Mouse (Mus musculus) telencephalon, adult 2 months (tissue): ENCODE data around the gene Csrp2.

ENCODE experiments used
- DNase-seq: peaks from one replicate; pipeline ENCODE4 v3.0.0-alpha.2; 2011; ENCODE audit warnings: low read depth, low spot score

Csrp2 gene

DNA sequence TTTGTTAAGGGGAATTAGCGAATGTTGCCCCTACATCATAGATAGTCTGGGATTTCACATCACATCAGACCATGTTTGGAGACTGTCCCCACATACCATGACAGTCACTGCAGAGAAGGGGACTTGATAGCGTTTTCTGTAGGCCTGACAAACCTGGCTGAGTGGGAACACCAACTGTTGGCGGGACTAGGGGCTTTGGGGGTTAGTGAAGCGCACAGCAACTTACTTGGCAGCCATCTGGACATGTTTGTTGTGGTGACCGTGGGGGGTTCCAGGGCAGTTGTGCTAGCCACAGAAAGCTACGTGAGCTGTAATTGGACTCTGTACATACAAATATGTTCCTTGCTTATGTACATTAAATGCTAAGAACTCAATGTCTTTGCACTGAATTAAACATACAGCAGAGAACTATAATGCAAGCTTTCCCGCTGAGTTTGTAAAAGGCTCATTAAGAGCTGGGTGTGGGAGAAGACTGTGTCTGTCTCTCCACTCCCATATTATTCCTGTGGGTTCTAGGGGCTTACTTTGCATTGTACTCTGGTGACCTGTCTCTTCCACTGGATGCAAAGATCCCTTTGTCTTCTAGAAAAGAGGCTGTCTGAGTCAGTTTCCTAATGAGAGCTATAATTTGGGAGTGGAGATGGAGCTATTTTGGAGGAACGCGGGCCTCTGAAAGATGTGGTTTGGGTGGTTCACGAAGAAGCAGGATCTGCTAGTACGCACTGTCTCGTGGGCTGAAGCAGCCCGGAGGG, 11.7 kb downstream of the Csrp2 start:
- no peak for DNase-seq

DNA sequence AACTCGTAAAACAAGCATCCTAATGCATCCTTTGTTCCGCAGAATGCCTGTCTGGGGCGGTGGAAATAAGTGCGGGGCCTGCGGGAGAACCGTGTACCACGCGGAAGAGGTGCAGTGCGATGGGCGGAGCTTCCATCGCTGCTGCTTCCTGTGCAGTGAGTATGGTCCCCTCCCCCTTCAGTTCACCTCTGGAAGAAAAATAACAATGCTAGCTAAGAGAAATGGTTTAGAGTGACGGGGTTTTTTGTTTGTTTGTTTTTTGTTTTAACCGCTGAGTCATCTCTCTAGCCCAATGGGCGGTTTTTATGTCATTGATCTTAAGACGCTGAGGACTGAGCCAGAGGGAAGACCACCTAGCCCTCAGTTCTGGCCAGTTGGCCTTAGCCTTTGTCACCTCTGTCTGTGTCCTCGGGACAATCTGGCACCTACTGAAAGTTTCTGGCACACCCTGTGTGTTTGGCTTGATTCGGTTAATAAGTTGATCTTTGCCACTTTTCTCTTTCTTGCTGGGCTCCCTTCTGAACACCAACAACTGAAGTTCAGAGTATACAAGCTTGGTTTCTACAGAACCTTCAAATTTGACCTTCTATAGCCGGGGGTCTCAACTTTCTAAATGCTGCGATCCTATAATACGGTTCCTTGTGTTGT, 12.4 kb downstream of the Csrp2 start:
- no peak for DNase-seq

DNA sequence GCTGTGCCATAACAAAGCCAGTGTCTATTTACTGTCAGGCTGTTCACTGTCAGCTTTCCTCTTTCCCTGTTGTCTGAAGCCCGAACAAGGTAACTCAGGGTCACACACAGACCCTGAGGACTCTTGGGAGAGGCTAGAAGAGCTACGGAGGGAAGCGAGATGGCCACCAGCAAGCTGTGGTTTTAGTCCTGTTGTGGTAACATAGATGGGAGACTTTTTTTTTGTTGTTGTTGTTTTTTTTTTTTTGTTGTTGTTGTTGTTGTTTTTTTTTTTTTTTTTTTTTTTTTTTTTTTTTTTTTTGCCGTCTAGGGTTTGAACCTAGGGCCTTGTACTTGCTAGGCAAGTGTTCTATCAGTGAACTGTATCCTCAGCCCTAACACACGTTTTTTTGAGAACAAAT, 14.0 kb downstream of the Csrp2 start:
- DNase-seq: no peak

DNA sequence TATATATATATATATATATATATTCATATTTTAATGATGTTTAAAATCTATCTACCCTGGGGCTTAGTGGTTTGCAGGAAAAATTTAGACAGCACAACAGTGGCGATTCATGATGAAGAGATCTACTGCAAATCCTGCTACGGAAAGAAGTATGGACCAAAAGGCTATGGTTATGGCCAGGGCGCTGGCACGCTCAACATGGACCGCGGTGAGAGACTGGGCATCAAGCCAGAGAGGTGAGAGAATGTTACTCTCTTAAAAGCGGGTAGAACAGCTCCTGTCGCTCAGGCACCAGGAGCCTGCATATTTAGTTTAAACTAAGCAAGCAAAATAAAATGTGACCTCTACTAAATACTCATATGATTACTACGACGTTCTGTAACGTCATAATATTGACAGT, 15.5 kb downstream of the Csrp2 start:
- DNase-seq: no peak

DNA sequence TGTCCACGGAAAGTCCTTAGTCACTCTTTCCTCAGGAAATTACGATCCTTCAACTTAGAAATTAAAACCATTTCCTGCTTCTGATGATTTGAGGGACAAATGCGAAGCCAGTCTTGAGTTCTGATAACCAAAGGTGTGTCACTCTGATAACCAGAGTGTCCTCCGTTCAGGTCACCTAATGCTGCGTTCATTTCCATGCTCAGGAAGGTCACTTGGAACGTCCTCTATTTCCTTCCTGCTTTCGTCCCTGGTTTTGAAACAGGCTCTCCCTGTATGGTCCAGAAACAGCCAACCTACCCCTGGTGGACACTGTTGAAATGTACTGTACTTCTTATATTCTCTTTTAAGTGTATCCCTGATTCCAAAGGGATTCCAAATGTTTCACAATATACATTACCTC, 16.1 kb downstream of the Csrp2 start:
- no peak for DNase-seq

DNA sequence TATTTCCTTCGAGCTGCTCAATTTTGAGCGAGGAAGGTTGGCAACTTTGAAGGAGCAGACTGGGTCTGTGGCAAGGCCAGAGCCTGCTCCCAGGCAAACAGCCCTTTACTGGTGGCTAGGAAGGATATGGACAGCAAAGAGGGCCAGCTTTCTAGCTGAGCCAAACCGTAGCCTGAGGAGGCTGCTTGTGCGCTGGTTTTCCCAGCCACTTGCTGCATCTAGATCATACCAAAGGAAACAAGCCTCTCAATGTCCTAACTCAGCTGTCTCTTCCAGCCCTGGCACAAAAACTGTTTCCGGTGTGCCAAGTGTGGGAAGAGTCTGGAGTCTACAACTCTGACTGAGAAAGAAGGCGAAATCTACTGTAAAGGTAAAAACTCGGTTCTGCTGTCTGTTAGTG, 18.8 kb downstream of the Csrp2 start:
- no peak for DNase-seq

DNA sequence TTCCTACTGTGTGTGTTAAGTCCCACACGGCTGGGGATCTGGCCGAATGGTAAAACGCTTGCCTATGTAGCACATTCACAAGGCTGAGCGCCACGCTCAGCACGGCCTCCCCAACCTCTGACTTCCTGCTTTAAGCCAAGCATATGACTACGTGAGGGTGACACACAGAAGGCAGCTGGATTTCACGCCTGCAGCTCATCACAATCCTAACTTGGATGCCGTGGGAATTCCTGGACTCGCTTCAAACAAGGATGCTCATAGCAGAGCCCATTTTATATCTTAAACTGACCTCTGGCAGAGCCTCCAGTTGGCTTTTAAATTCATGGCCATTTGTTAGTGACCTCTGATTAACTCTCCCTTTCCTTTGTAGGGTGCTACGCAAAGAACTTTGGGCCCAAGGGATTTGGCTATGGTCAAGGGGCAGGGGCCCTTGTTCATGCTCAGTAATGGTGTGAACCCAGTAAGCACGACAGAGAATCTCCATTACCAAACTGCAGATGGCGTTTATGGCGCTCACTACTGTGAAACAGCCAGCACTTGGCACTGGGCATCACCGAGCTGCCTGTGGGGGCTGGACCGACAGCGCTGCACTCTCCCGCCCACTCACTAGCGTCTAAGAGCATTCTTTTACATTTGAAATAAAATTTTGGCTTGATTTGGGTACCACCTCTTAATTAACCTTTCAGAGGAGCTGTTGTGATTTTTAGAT, 19.4 kb downstream of the Csrp2 start:
- no peak for DNase-seq

DNA sequence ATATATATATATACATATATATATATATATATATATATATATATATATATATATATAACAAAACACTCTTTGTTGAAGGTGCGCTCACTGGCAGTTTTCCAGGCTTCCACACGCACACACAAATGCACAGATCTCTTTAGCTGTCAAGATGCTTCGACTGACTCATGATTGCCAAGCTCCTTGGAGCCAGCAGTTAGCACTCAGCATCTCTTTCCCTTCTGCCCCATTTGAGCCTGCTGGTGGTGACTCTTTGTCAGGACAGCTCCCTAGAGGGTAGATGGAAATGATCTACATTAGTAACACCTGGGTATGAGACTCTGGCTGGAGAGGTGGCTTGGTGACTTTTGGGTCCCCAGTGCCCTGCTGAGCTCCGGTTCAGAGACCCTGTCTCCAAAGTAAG, 20.1 kb downstream of the Csrp2 start:
- no peak for DNase-seq

DNA sequence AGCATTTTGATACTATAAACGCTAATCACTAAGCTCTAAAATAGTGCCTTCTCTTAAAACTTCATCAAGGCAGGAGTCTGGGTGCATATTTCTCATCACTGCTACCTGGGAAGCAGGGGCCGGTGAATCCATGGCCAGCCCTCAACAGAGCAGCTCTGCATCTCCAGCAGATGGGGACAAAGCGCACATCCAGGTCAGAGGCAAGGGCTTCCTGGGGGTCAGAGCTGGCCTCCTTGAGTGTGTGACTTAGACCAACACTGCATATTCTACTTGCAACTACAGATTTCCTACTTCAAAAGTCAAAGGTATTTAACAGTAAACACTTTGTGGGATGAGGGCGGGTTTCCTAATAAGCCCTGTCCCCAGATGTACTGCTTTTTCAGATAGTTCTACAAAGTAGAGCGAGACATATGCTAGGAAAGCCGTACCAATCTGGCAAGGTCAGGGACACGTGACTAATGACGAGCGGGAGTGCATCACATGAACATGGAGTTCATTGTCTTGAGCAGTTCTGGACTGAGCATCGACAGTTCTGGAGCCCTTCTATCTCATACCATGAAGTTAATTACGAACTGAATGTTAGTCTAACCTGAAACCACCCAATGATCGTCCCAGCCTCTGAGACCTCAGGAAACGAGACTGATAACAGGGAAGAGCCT, 21.3 kb downstream of the Csrp2 start:
- DNase-seq: no peak

DNA sequence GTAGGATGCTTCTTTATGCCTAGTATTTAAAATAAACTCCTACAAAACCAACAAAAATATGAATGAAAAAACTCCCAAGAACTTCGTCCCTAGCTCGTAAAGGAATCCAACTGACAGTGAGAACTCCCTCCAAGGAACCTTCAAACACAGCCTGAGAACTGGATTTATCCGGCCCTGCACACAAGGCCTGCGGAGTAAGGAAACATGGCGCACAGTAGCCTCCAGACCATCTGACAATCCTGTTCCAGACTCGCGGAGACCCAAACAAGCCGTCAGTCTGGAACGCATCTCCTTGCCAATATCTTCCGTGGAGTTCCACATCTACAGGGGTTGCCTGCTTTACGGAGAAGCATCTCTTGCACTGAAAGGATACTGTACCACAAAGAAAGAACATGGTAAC, 22.4 kb downstream of the Csrp2 start:
- no peak for DNase-seq

DNA sequence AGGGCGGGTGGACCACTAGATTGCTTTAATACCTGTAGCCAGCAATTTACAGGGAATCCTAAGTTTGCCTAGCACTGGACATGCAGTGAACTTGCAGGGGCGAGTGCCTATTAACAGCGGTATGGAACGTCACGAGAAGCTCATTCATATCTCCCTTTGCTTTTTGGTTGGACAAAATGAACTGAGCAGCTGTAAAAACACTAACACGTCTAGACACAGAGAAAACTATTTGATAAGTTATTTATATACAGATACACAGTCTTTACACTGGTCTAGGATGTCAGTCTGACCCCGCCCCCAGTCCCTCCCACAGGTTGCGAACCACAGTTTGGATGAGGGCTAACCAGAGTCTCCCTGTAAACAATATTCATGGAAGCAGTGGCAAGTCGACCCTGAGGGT, 23.2 kb downstream of the Csrp2 start:
- no peak for DNase-seq

DNA sequence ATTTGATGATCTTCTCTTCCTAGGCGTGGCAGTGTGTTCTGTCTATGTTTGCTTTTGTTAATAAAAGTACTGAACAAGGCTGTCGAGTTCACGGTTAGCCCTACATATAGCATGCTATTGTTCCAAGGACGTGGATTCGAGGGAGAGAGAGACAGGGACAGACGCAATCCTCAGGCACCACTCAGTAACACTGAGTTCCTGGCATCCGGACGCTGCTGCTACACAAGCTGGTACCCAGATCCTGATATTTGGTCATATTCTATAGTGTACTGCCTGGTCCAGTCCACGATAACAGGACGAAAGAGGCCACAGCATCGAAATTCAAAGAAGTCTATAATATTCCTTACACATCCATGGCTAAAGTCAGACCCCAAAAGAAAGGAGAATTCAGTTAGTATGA, 24.6 kb downstream of the Csrp2 start:
- no peak for DNase-seq

DNA sequence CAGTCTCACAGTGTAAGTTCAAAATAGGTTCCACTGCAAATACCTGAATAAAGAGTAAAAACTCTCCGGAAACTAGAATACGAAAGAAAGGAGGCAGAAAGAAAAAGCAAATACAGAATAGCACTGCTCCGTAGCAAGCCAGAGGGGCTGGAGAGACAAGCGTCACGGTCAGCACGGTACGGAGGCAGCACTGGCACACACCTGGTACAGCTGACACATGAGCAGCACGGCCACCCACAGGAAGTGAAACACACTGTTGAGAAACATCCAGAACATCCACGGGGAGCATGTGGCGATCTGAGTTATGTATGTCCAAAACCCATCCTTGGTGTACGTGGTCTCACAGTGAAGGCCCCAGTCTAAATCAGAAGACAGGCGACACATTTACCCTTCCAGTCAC, 26.4 kb downstream of the Csrp2 start:
- no peak for DNase-seq

DNA sequence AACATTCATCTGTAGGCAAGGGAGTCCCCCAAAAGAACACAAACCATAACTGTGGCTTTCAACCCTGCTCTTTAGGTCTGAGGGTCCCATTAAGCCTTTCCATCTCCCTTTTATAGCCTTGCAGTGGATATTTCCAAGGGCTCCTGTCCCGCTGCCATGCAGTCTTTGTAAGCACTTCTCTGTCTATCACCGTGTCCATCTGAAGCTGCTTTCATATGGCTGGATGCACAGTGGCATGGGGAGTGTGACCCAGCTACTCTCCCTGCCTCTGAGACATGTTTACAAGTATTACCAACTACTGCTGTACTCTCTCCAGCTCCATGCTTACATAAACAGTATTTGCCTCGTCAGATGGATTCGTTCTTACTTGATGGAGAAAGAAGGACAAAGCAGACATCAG, 28.0 kb downstream of the Csrp2 start:
- DNase-seq: no peak

DNA sequence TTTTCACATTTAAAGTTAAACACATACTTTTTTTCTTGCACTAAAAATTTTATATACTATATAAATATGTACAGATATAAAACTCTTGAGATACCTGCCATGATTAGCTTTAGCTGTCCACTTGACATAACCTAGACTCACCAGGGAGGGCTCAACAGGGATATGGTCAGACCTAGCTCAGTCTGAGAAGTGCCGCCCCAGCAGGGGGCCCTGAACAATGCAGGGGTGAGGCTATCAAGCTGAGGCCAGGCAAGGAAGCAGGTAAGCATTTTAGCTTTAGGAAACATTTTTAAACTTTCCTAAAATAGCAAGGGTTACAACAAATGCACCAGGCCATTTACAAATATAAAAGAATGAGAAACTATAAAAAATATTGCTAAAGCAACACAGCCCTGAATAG, 31.5 kb downstream of the Csrp2 start:
- DNase-seq: no peak

DNA sequence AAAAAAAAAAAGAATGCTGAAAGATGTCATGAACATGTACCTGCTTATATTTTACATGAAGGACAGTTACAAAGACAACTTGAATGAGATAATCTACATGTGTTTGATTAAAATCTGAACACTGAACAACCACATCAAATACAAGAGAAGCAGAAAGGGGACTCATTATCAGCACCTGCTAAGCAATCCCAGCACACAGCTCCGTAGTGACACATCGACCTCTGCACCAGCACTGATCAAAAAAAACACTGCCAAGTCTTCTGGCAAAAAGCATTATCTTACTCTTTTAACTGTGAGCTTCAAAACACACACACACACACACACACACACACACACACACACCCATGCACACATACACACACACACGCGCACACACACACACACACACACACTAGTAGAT, 32.2 kb downstream of the Csrp2 start:
- DNase-seq: no peak

DNA sequence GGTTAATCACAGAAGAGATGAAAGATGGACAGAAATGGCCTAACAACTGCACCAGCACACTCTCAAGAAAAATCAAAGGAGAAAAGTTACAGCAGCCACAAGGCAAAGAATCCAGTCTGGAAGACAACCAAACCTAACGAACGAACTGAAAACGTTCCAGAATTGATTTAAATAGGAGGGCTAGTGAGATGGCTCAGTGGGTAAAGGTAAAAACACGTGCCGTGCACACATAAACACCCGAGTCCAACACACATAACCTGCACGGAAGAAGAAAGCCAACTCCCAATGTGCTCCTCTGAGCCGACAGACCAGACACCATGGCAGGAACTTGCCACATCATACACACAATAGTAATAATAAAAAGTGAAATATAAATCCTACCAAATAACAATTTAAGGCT, 32.7 kb downstream of the Csrp2 start:
- DNase-seq: no peak

DNA sequence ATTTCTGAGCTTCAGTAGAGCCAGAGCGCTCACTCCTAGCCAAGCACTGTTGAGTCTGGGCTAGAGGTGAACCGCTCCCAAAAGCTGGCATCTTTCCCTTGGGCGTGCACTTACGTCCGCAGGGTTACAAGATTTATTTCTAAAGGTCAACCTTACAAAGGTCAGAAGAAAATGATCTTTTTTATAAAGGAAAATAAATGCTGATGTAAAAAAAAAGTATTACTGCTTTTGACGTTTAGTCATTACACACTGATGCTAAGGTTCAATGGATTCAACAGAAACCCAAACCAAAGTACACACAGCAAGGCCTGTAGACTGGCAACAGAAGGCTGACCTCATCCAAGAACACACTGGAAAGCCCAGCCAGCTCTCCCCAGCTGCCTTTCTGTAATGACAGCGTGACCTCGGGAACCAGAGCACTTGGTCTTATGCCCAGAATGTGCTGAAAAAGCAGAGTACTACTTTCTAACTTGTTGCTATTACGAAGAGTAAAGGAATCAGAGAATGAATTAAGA, 33.4 kb downstream of the Csrp2 start:
- no peak for DNase-seq

DNA sequence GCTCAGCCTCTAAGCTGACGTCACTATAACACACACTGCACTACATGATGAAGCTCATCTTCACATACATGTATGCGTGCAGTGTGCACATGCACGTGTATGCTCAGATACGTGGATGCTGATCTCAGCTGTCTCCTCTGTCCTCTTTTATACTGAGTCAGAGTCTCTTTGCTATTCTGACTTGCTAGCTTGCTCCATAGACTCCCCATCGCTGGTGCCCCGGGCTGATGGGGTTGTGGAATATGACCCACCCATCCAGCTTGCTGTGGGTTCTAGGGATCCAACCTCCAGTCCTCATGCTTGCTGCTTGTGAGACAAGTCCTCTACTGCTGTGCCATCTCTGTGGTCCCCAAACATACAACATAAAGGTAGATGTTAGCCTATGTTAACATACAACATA, 39.3 kb downstream of the Csrp2 start:
- DNase-seq: no peak

DNA sequence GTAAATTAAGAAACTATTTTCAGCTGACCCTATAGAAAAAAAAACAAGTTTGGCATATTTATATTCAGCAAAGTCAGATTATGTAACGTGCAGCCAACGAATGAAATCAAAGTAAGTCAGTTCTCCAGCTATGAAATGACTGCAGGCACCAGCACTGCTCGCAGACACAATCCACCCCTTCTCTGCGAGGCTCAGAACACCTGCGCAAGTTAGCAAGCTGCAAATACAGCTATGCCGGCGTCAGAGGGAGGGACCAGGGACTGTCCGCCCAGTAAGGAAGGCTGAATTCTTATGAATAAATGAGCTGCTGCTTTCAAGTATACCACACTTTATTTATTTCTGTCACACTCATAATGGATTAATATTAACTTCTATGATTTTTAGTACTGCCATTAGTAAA, 40.2 kb downstream of the Csrp2 start:
- peak; percentile 34 for DNase-seq

DNA sequence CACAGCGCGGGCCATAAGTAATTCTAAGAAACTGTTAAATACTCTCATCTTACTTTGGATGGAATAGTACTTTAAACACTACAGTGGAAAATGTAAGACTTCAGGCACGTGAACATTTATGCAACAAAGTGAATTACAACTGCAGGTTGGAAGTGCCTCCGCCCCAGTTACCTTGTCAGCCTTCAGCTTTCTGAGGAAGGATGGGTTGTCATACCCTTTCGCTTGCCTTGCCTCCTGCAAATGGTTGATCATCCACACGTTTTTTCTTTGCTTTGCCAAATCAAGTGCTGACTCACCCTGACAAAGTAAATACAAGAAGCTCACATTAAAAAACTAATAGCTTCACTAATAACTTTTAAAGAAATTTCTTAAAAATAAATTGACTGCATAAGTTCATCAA, 41.3 kb downstream of the Csrp2 start:
- DNase-seq: no peak

DNA sequence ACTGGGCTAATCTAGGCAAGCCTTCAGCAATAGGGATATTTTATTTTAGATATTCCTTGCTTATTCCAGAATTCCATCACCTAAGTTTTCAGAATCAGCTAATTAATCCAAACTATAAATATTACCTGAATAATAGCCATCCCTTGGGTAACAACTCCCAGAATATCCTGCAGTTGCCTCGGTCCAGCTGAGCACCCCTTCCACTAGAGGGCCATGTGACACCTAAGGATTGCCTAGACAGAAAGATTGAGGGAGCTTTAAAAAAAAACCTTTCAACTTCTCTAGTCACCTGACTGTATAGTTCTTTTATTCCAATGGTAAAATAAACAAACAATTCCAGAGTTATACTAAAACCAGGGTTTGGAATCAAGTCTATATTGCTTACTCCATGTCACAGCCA, 42.6 kb downstream of the Csrp2 start:
- no peak for DNase-seq
